Mouse (Mus musculus) heart, embryonic 13.5 days (tissue): ENCODE measurements around the gene Psmc6. TPM values are rescaled to one million over a fixed set of nuclear protein-coding genes. Genes with fewer than 3 reads are reported as not detected.

Experiments used
- ATAC-seq: fragments of 200-750 bp; cut with Nextera tagmentation; 2 replicates; pipeline ENCODE4 v1.8.0; 2017; ENCODE audit warnings: moderate TSS enrichment; ENCODE audit not compliant: insufficient number of reproducible peaks, low FRiP score, low TSS enrichment; ENCODE audit errors: extremely low read depth
- H3K27ac ChIP-seq: fragments of 300-500 bp; sonication (generic); replicated peaks from 2 replicates; pipeline ENCODE4 v1.5.1; 2015; ENCODE audit warnings: moderate library complexity, mild to moderate bottlenecking, inconsistent platforms
- H3K27me3 ChIP-seq: fragments of 300-500 bp; sonication (generic); replicated peaks from 2 replicates; pipeline ENCODE4 v1.6.1; 2015; ENCODE audit warnings: mild to moderate bottlenecking, inconsistent platforms
- H3K36me3 ChIP-seq: fragments of 300-500 bp; sonication (generic); 2 replicates; pipeline ENCODE4 v1.6.1; 2015; ENCODE audit warnings: mild to moderate bottlenecking, inconsistent platforms
- H3K4me1 ChIP-seq: fragments of 300-500 bp; sonication (generic); 2 replicates; pipeline ENCODE4 v1.6.1; 2015; ENCODE audit warnings: inconsistent platforms
- H3K4me2 ChIP-seq: fragments of 300-500 bp; sonication (generic); 2 replicates; pipeline ENCODE4 v1.6.1; 2015; ENCODE audit warnings: inconsistent platforms, mild to moderate bottlenecking, moderate library complexity
- H3K4me3 ChIP-seq: fragments of 300-500 bp; sonication (generic); 2 replicates; pipeline ENCODE4 v1.5.1; 2015; ENCODE audit warnings: moderate library complexity, mild to moderate bottlenecking, inconsistent platforms
- H3K9ac ChIP-seq: fragments of 300-500 bp; sonication (generic); 2 replicates; pipeline ENCODE4 v1.6.1; 2015; ENCODE audit warnings: inconsistent platforms, mild to moderate bottlenecking, moderate library complexity
- H3K9me3 ChIP-seq: fragments of 300-500 bp; sonication (generic); 2 replicates; pipeline ENCODE4 v1.6.1; 2016; ENCODE audit warnings: inconsistent platforms
- WGBS: fragments of 180-500 bp; shearing (Covaris S2); methylation state at CpG from one replicate; pipeline ENCODE4 v1.1.7; 2015; ENCODE audit warnings: mixed read lengths; 5-methylcytosine and 5-hydroxymethylcytosine counted together
- polyA plus RNA-seq: library from polyadenylated mRNA; unstranded; fragments of >200 nt; fragmentation: Nextera tagmentation; extraction: Ambion mirVana; gene quantifications from 2 replicates; pipeline ENCODE4 v1.2.1, GENCODE M21; 2015

Psmc6 gene
- polyA plus RNA-seq, 1 experiment from 2014 or later, result 112 TPM

- peak within 1 kb of the TSS; percentile 84 for H3K4me2 ChIP-seq
- no peaks in the 10 kb centered on the region for H3K9me3 ChIP-seq
- H3K4me1 ChIP-seq, result peaks cover 51% of the 10 kb centered on the region
- H3K9ac ChIP-seq, result peak within 1 kb of the TSS; percentile 97
- peak within 1 kb of the TSS; percentile 97 for H3K4me3 ChIP-seq
- no peaks in the 10 kb centered on the region for H3K36me3 ChIP-seq
- 2% methylated on average over 63 of the region's 74 CpGs for WGBS
- H3K27me3 ChIP-seq, result no peaks in the 10 kb centered on the region
- H3K27ac ChIP-seq, result peak within 1 kb of the TSS; percentile 96
- ATAC-seq, result peak; percentile 87
Measured at GRCm38 (mm10) chr14:45318426-45319236, 11.0 kb upstream of the Psmc6 start, which contains the start of gene Ero1l. Gene Ero1l, minus strand, starts transcription at chr14:45318771.

- Histone ChIP-seq H3K4me3 (peak overlapping the region; percentile 97), H3K4me1 (peaks cover 46% of the 10 kb centered on the region), H3K9ac (peak overlapping the region; percentile 97), H3K4me2 (peak overlapping the region; percentile 84), H3K27ac (peak overlapping the region; percentile 96; the same call in 1 of the 2 replicates), H3K27me3 (no peaks in the 10 kb centered on the region), H3K36me3 (no peaks in the 10 kb centered on the region), H3K9me3 (no peaks in the 10 kb centered on the region)
- WGBS, result 54% methylated on average over 3 of the region's 3 CpGs
- ATAC-seq, result no peak
Measured at GRCm38 (mm10) chr14:45319237-45319610, 10.4 kb upstream of the Psmc6 start.

- no peak overlapping the region for H3K9ac ChIP-seq
- H3K36me3 ChIP-seq, result no peaks in the 10 kb centered on the region
- WGBS, result 80% methylated on average over 4 of the region's 4 CpGs
Measured at GRCm38 (mm10) chr14:45320111-45320510, 9.5 kb upstream of the Psmc6 start.

GRCm38 (mm10) chr14:45321067-45321466, 8.5 kb upstream of the Psmc6 start:
- ATAC-seq, result no peak
- no peak overlapping the region for H3K4me3 ChIP-seq
- H3K4me2 ChIP-seq, result no peak overlapping the region
- H3K36me3 ChIP-seq, result no peaks in the 10 kb centered on the region
- H3K9ac ChIP-seq, result no peak overlapping the region
- H3K27me3 ChIP-seq, result no peaks in the 10 kb centered on the region
- no peaks in the 10 kb centered on the region for H3K9me3 ChIP-seq
- H3K27ac ChIP-seq, result no peak overlapping the region
- H3K4me1 ChIP-seq, result peaks cover 28% of the 10 kb centered on the region
- 77% methylated on average over 3 of the region's 3 CpGs for WGBS

More at GRCm38 (mm10) chr14:45320111-45320510, 9.5 kb upstream of the Psmc6 start:
- no peak for ATAC-seq
- H3K4me1 ChIP-seq, result peaks cover 38% of the 10 kb centered on the region
- no peak overlapping the region for H3K4me2 ChIP-seq
- no peak overlapping the region for H3K27ac ChIP-seq
- no peak overlapping the region for H3K4me3 ChIP-seq
- H3K9me3 ChIP-seq, result no peaks in the 10 kb centered on the region
- H3K27me3 ChIP-seq, result no peaks in the 10 kb centered on the region

GRCm38 (mm10) chr14:45321622-45322021, 8.0 kb upstream of the Psmc6 start:
- ATAC-seq, result no peak
- no peak overlapping the region for H3K27ac ChIP-seq

GRCm38 (mm10) chr14:45322450-45322849, 7.1 kb upstream of the Psmc6 start:
- H3K9me3 ChIP-seq, result no peaks in the 10 kb centered on the region
- H3K4me1 ChIP-seq, result peaks cover 17% of the 10 kb centered on the region
- WGBS, result 82% methylated on average over 2 of the region's 2 CpGs
- H3K4me2 ChIP-seq, result no peak overlapping the region
- ATAC-seq, result no peak
- no peak overlapping the region for H3K9ac ChIP-seq
- no peaks in the 10 kb centered on the region for H3K36me3 ChIP-seq
- H3K4me3 ChIP-seq, result no peak overlapping the region
- no peaks in the 10 kb centered on the region for H3K27me3 ChIP-seq
- no peak overlapping the region for H3K27ac ChIP-seq

More at GRCm38 (mm10) chr14:45321622-45322021, 8.0 kb upstream of the Psmc6 start:
- WGBS, result 40% methylated on average over 5 of the region's 5 CpGs
- H3K4me2 ChIP-seq, result peak overlapping the region; percentile 6; the same call in 1 of the 2 replicates
- H3K36me3 ChIP-seq, result no peaks in the 10 kb centered on the region
- no peak overlapping the region for H3K9ac ChIP-seq
- no peaks in the 10 kb centered on the region for H3K9me3 ChIP-seq
- no peak overlapping the region for H3K4me3 ChIP-seq
- H3K27me3 ChIP-seq, result no peaks in the 10 kb centered on the region
- H3K4me1 ChIP-seq, result peaks cover 24% of the 10 kb centered on the region

- no peak for ATAC-seq
- Histone ChIP-seq H3K27me3 (no peaks in the 10 kb centered on the region), H3K36me3 (no peaks in the 10 kb centered on the region), H3K9ac (no peak overlapping the region), H3K9me3 (no peaks in the 10 kb centered on the region), H3K4me1 (peaks cover 16% of the 10 kb centered on the region), H3K27ac (no peak overlapping the region), H3K4me3 (no peak overlapping the region), H3K4me2 (no peak overlapping the region)
- 75% methylated on average over 3 of the region's 3 CpGs for WGBS
Measured at GRCm38 (mm10) chr14:45323320-45323719, 6.3 kb upstream of the Psmc6 start.

- no peaks in the 10 kb centered on the region for H3K9me3 ChIP-seq
Measured at GRCm38 (mm10) chr14:45325471-45325870, 4.1 kb upstream of the Psmc6 start.

GRCm38 (mm10) chr14:45328072-45328713, 1.4 kb upstream of the Psmc6 start:
- 91% methylated on average over 4 of the region's 4 CpGs for WGBS
- Histone ChIP-seq H3K4me1 (peaks cover 8% of the 10 kb centered on the region), H3K9me3 (no peaks in the 10 kb centered on the region)

More at GRCm38 (mm10) chr14:45325471-45325870, 4.1 kb upstream of the Psmc6 start:
- Histone ChIP-seq H3K4me2 (no peak overlapping the region), H3K4me3 (no peak overlapping the region), H3K36me3 (no peaks in the 10 kb centered on the region), H3K4me1 (peaks cover 11% of the 10 kb centered on the region; the same call in 1 of the 2 replicates), H3K27ac (no peak overlapping the region), H3K27me3 (no peaks in the 10 kb centered on the region), H3K9ac (no peak overlapping the region)
- no peak for ATAC-seq

GRCm38 (mm10) chr14:45329018-45329588, 485 bp upstream of the Psmc6 start:
- WGBS, result 9% methylated on average over 8 of the region's 8 CpGs
- no peaks in the 10 kb centered on the region for H3K27me3 ChIP-seq
- peak overlapping the region; percentile 50 for H3K27ac ChIP-seq
- peaks cover 8% of the 10 kb centered on the region for H3K4me1 ChIP-seq
- peak overlapping the region; percentile 78 for H3K4me3 ChIP-seq
- ATAC-seq, result no peak; the same call in 1 of the 2 replicates
- no peaks in the 10 kb centered on the region for H3K9me3 ChIP-seq
- H3K4me2 ChIP-seq, result peak overlapping the region; percentile 70
- peak overlapping the region; percentile 70 for H3K9ac ChIP-seq
- peaks cover 27% of the 10 kb centered on the region for H3K36me3 ChIP-seq

More at GRCm38 (mm10) chr14:45328072-45328713, 1.4 kb upstream of the Psmc6 start:
- ATAC-seq, result no peak
- Histone ChIP-seq H3K4me3 (no peak overlapping the region), H3K27ac (no peak overlapping the region), H3K9ac (no peak overlapping the region), H3K36me3 (peaks cover 21% of the 10 kb centered on the region), H3K27me3 (no peaks in the 10 kb centered on the region), H3K4me2 (no peak overlapping the region)
